Mouse (Mus musculus) forebrain, embryonic 10.5 days (tissue): Measurements from ENCODE around the gene Muc3. TPM values are rescaled to one million over a fixed set of nuclear protein-coding genes. Genes with fewer than 3 reads are reported as not detected.

Experiments
- polyA plus RNA-seq: library from polyadenylated mRNA; unstranded; fragments of >200 nt; fragmentation: Nextera tagmentation; extraction: Ambion mirVana; gene quantifications from 2 replicates; pipeline ENCODE4 v1.2.1, GENCODE M21; 2016

Gene Muc3
- polyA plus RNA-seq, 1 experiment from 2014 or later = not detected

Other genes with a start within 250 kb of the Muc3 start
- gene Ift22, start 241.2 kb downstream of the Muc3 start, polyA plus RNA-seq = 107 and 113 TPM in 2 replicates
- 243 and 263 TPM in 2 replicates for gene Fis1, start 196.0 kb downstream of the Muc3 start, polyA plus RNA-seq
- gene Cldn15, start 182.7 kb downstream of the Muc3 start, polyA plus RNA-seq = 0.35 and 0.52 TPM in 2 replicates
- gene Plod3, start 162.3 kb downstream of the Muc3 start, polyA plus RNA-seq = 35.7 and 40.7 TPM in 2 replicates
- 102 and 107 TPM in 2 replicates for gene Znhit1, start 161.3 kb downstream of the Muc3 start, polyA plus RNA-seq
- 0.35 TPM in 1 of 2 replicates, not detected in the other for gene Vgf, start 122.9 kb downstream of the Muc3 start, polyA plus RNA-seq
- 195 and 198 TPM in 2 replicates for gene Ap1s1, start 103.2 kb downstream of the Muc3 start, polyA plus RNA-seq
- gene Serpine1, start 77.1 kb downstream of the Muc3 start, polyA plus RNA-seq = 0.10 and 0.17 TPM in 2 replicates
- gene Trim56, start 33.1 kb downstream of the Muc3 start, polyA plus RNA-seq = 4.6 and 5.0 TPM in 2 replicates
- gene Muc3a, start 63.1 kb upstream of the Muc3 start, polyA plus RNA-seq = not detected in 2 replicates
- 1.9 and 2.3 TPM in 2 replicates for gene Ache, start 138.2 kb upstream of the Muc3 start, polyA plus RNA-seq
- gene Ufsp1, start 145.3 kb upstream of the Muc3 start, polyA plus RNA-seq = 10.3 and 10.4 TPM in 2 replicates
- 205 and 209 TPM in 2 replicates for gene Srrt, start 158.4 kb upstream of the Muc3 start, polyA plus RNA-seq
- gene Trip6, start 165.1 kb upstream of the Muc3 start, polyA plus RNA-seq = 70.3 and 73.0 TPM in 2 replicates
- gene Slc12a9, start 184.3 kb upstream of the Muc3 start, polyA plus RNA-seq = 10.6 and 11.8 TPM in 2 replicates
- 31.9 and 33.5 TPM in 2 replicates for gene Ephb4, start 200.8 kb upstream of the Muc3 start, polyA plus RNA-seq